Mouse (Mus musculus): ENCODE data around the gene Spats2. TPM values are rescaled to one million over a fixed set of nuclear protein-coding genes. Genes with fewer than 3 reads are reported as not detected.

The Spats2 gene
- polyA plus RNA-seq, 1 experiment from 2014 or later: 60.1 TPM

Small RNAs within 50 kb of the gene (microRNA-seq; reads per million reads assigned to microRNA genes)
- 2.1 reads per million for gene Mir6960

Other genes with a start within 250 kb of the Spats2 start
- 29.2 and 29.5 TPM in 2 replicates for gene Rhebl1, start 231.4 kb upstream of the Spats2 start, polyA plus RNA-seq (2016; fragmentation: Nextera tagmentation; extraction: Ambion mirVana)
- 0.31 and 0.34 TPM in 2 replicates for gene Dhh, start 227.4 kb upstream of the Spats2 start, polyA plus RNA-seq (2016; fragmentation: Nextera tagmentation; extraction: Ambion mirVana)
- 23.4 and 26.9 TPM in 2 replicates for gene Lmbr1l, start 207.7 kb upstream of the Spats2 start, polyA plus RNA-seq (2016; fragmentation: Nextera tagmentation; extraction: Ambion mirVana)
- 2,343 and 2,408 TPM in 2 replicates for gene Tuba1b, start 191.4 kb upstream of the Spats2 start, polyA plus RNA-seq (2016; fragmentation: Nextera tagmentation; extraction: Ambion mirVana)
- gene Gm49450, start 172.4 kb upstream of the Spats2 start, polyA plus RNA-seq (2016; fragmentation: Nextera tagmentation; extraction: Ambion mirVana): not detected in 2 replicates
- 2,739 and 2,840 TPM in 2 replicates for gene Tuba1a, start 172.2 kb upstream of the Spats2 start, polyA plus RNA-seq (2016; fragmentation: Nextera tagmentation; extraction: Ambion mirVana)
- 141 and 144 TPM in 2 replicates for gene Tuba1c, start 96.0 kb upstream of the Spats2 start, polyA plus RNA-seq (2016; fragmentation: Nextera tagmentation; extraction: Ambion mirVana)
- gene Prph, start 70.7 kb upstream of the Spats2 start, polyA plus RNA-seq (2016; fragmentation: Nextera tagmentation; extraction: Ambion mirVana): 3.7 and 6.3 TPM in 2 replicates
- gene Troap, start 51.3 kb upstream of the Spats2 start, polyA plus RNA-seq (2016; fragmentation: Nextera tagmentation; extraction: Ambion mirVana): 49.8 and 53.1 TPM in 2 replicates
- gene C1ql4, start 38.1 kb upstream of the Spats2 start, polyA plus RNA-seq (2016; fragmentation: Nextera tagmentation; extraction: Ambion mirVana): 0.36 and 0.52 TPM in 2 replicates
- 1.1 and 1.6 TPM in 2 replicates for gene Dnajc22, start 32.7 kb upstream of the Spats2 start, polyA plus RNA-seq (2016; fragmentation: Nextera tagmentation; extraction: Ambion mirVana)
- gene Kcnh3, start 98.9 kb downstream of the Spats2 start, polyA plus RNA-seq (2016; fragmentation: Nextera tagmentation; extraction: Ambion mirVana): 0.25 TPM in 2 replicates
- gene Mcrs1, start 126.0 kb downstream of the Spats2 start, polyA plus RNA-seq (2016; fragmentation: Nextera tagmentation; extraction: Ambion mirVana): 185 and 189 TPM in 2 replicates
- 72.3 and 76.1 TPM in 2 replicates for gene Prpf40b, start 169.2 kb downstream of the Spats2 start, polyA plus RNA-seq (2016; fragmentation: Nextera tagmentation; extraction: Ambion mirVana)
- 0.30 TPM in 1 of 2 replicates, not detected in the other for gene Fam186b, start 170.0 kb downstream of the Spats2 start, polyA plus RNA-seq (2016; fragmentation: Nextera tagmentation; extraction: Ambion mirVana)
- gene Fmnl3, start 244.6 kb downstream of the Spats2 start, polyA plus RNA-seq (2016; fragmentation: Nextera tagmentation; extraction: Ambion mirVana): 24.4 and 25.6 TPM in 2 replicates

Data from embryonic facial prominence, embryonic 10.5 days (tissue).